Mouse (Mus musculus) kidney, embryonic 15.5 days (tissue): Measurements from ENCODE around the gene Lipe. TPM values are rescaled to one million over a fixed set of nuclear protein-coding genes. Genes with fewer than 3 reads are reported as not detected.

ENCODE experiments used
- ATAC-seq: fragments of 200-750 bp; cut with Nextera tagmentation; replicated peaks from 2 replicates; pipeline ENCODE4 v1.8.0; 2017; ENCODE audit warnings: moderate TSS enrichment; ENCODE audit not compliant: low FRiP score
- H3K27ac ChIP-seq: fragments of 300-500 bp; sonication (generic); 2 replicates; pipeline ENCODE4 v1.5.1; 2015; ENCODE audit warnings: mild to moderate bottlenecking, inconsistent platforms
- H3K27me3 ChIP-seq: fragments of 300-500 bp; sonication (generic); 2 replicates; pipeline ENCODE4 v1.6.1; 2015; ENCODE audit warnings: inconsistent platforms
- H3K36me3 ChIP-seq: fragments of 300-500 bp; sonication (generic); 2 replicates; pipeline ENCODE4 v1.6.1; 2015; ENCODE audit warnings: inconsistent platforms
- H3K4me1 ChIP-seq: fragments of 300-500 bp; sonication (generic); 2 replicates; pipeline ENCODE4 v1.6.1; 2015; ENCODE audit warnings: inconsistent platforms
- H3K4me2 ChIP-seq: fragments of 300-500 bp; sonication (generic); 2 replicates; pipeline ENCODE4 v1.6.1; 2015; ENCODE audit warnings: moderate library complexity, mild to moderate bottlenecking, inconsistent platforms
- H3K4me3 ChIP-seq: fragments of 300-500 bp; sonication (generic); replicated peaks from 2 replicates; pipeline ENCODE4 v1.5.1; 2015; ENCODE audit warnings: mild to moderate bottlenecking, inconsistent platforms
- H3K9ac ChIP-seq: fragments of 300-500 bp; sonication (generic); 2 replicates; pipeline ENCODE4 v1.6.1; 2015; ENCODE audit warnings: mild to moderate bottlenecking, inconsistent platforms
- H3K9me3 ChIP-seq: fragments of 300-500 bp; sonication (generic); replicated peaks from 2 replicates; pipeline ENCODE4 v1.6.1; 2016; ENCODE audit warnings: inconsistent platforms
- WGBS: fragments of 180-500 bp; shearing (Covaris S2); methylation state at CpG from one replicate; pipeline ENCODE4 v1.1.7; 2015; ENCODE audit warnings: mixed read lengths; 5-methylcytosine and 5-hydroxymethylcytosine counted together
- polyA plus RNA-seq: library from polyadenylated mRNA; unstranded; fragments of >200 nt; fragmentation: Nextera tagmentation; extraction: Ambion mirVana; gene quantifications from 2 replicates; pipeline ENCODE4 v1.2.1, GENCODE M21; 2015

Lipe gene
- polyA plus RNA-seq, 1 experiment from 2014 or later: 12.2 TPM

DNA sequence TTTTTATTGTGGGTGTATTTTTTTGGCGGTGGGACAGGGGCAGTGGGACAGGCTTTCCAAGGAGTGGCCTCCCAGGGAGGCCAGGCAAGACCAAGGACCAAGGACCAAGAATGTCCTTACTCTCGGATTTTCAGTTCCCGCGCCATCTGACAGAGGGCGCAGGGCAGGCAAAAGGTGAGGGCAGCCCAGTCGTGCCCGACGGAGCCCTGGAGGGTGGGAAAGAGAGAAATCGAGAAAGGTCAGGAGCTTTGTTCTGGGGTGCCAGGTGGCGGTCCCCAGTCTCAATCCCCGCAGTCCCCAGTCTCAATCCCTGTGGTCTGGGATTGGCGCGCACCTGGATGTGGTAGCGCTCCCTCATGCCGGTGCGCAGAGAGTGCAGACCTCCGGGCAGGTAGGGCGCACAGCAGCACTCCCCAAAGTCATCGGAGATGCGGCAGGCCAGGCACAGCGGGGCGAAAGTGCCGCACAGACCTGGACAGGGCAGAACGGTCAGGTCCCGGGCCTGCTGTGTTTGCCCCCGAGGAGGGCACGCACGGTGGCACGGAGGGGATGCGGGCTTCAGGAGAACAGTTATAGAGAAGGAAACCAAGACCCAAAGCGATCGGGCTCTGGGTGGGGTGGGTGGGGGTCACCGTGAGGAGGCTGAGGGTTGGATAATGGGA is 30.7 kb downstream of the Lipe start:
- Histone ChIP-seq H3K4me3 (peak overlapping the region; percentile 25), H3K27me3 (peaks cover 49% of the 10 kb centered on the region), H3K9ac (no peak overlapping the region), H3K36me3 (peaks cover 17% of the 10 kb centered on the region), H3K4me1 (peaks cover 23% of the 10 kb centered on the region), H3K27ac (no peak overlapping the region), H3K4me2 (peak overlapping the region; percentile 52), H3K9me3 (no peaks in the 10 kb centered on the region)
- ATAC-seq: 0 out of 2 replicates have a peak, but pooled peaks have one; percentile 17
- 1% methylated on average over 33 of the region's 33 CpGs for WGBS

DNA sequence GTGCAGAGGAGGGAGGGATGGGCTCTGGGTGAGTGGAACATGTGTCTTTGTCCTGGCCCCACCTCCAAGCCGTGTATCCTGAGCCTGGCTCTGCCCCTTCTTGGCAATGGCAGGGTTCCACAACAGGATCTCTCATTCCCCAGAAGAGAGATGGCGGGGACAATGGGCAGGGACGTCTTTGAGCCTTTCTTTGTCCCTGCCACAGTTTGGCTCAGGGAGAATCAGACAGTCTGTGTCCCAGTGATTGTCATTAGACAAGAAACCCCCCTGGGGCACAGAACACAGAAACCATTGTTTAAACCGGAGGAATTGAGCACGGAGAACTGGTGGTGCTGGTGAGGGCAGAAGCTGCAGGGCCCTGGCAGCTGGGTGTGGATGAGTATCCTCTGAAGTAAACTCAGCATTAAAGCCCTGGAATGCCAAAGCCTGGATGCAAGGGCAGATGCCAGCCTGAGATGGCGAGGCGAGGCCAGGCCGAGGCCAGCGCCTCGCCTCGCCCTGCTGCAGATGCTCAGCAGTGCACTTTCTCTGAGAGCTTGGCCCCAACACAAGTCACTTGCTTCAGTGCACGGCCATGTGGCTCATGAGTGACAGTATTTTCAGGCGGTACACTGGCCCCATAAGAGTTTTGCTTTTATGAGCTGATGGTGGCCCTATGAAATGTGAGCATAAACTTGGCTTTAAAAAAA is 32.4 kb downstream of the Lipe start:
- no peak for ATAC-seq
- WGBS: 53% methylated on average over 13 of the region's 13 CpGs
- H3K27me3 ChIP-seq: peaks cover 49% of the 10 kb centered on the region
- peaks cover 34% of the 10 kb centered on the region for H3K36me3 ChIP-seq
- no peak overlapping the region for H3K4me2 ChIP-seq
- no peak overlapping the region for H3K9ac ChIP-seq
- no peak overlapping the region for H3K27ac ChIP-seq
- no peaks in the 10 kb centered on the region for H3K9me3 ChIP-seq
- no peak overlapping the region for H3K4me3 ChIP-seq
- peaks cover 23% of the 10 kb centered on the region for H3K4me1 ChIP-seq

DNA sequence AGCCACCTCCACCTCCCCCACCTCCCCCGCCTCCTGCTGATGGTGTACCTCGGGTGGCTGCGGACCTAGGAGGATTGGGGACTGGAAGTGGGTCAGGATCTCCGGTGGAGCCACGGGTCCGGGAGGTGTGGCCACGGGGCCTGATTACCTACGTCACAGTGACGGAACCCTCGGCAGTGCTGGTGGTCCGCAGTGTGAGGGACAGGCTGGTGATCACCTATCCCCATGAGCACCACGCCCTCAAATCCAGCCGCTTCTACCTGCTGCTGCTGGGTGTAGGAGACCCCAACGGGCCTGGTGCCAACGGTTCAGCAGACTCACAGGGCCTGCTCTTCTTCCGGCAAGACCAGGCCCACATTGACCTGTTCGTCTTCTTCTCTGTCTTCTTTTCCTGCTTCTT is 34.9 kb downstream of the Lipe start:
- H3K27ac ChIP-seq: no peak overlapping the region
- 93% methylated on average over 17 of the region's 17 CpGs for WGBS
- no peak overlapping the region for H3K4me3 ChIP-seq
- peaks cover 12% of the 10 kb centered on the region for H3K4me1 ChIP-seq
- H3K36me3 ChIP-seq: peaks cover 58% of the 10 kb centered on the region
- peaks cover 28% of the 10 kb centered on the region for H3K27me3 ChIP-seq
- H3K9ac ChIP-seq: no peak overlapping the region
- H3K9me3 ChIP-seq: no peaks in the 10 kb centered on the region
- ATAC-seq: no peak
- H3K4me2 ChIP-seq: no peak overlapping the region

DNA sequence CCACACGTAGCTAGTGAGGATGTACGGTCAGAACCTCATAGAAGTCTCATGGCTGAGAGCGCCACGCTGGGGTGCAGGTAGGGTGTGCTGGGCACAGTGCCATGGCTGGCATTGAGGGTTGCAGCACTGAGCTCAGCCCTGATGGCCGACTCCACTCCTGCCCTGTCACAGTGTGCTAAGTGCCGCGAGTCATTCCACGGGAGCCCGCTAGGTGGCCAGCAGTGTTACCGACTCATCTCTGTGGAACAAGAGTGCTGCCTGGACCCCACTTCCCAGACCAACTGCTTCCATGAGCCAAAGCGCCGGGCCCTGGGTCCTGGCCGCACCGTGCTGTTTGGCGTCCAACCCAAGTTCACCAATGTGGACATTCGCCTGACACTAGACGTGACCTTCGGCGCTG is 35.4 kb downstream of the Lipe start:
- no peak overlapping the region for H3K4me2 ChIP-seq
- H3K4me1 ChIP-seq: peaks cover 7% of the 10 kb centered on the region
- ATAC-seq: no peak
- no peaks in the 10 kb centered on the region for H3K9me3 ChIP-seq
- peaks cover 23% of the 10 kb centered on the region for H3K27me3 ChIP-seq
- H3K9ac ChIP-seq: no peak overlapping the region
- H3K27ac ChIP-seq: no peak overlapping the region
- 87% methylated on average over 19 of the region's 19 CpGs for WGBS
- no peak overlapping the region for H3K4me3 ChIP-seq
- peaks cover 61% of the 10 kb centered on the region for H3K36me3 ChIP-seq

DNA sequence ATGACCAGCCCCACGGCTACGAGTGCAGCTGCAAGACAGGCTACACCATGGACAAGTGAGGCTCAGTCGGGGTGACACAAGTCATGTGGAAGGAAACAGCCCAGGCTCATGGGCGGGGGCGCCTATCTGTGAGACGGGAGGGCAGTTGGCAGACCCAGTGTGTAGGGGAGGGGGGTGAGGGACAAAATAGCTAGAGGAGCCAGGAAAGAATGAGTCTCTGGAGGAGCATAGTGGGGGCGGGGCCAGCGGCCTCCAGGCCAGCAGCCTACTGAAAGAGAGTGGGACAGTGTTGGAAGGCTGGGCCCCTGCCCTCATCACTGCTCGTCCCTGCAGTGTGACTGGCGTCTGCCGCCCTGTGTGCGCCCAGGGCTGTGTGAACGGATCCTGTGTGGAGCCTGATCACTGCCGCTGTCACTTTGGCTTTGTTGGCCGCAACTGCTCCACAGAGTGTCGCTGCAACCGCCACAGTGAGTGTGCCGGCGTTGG is 39.7 kb downstream of the Lipe start:
- Histone ChIP-seq H3K9ac (no peak overlapping the region), H3K4me1 (no peaks in the 10 kb centered on the region), H3K36me3 (peaks cover 91% of the 10 kb centered on the region), H3K4me3 (no peak overlapping the region), H3K9me3 (no peaks in the 10 kb centered on the region), H3K27me3 (no peaks in the 10 kb centered on the region), H3K27ac (no peak overlapping the region), H3K4me2 (no peak overlapping the region)
- no peak for ATAC-seq
- WGBS: 82% methylated on average over 19 of the region's 19 CpGs

DNA sequence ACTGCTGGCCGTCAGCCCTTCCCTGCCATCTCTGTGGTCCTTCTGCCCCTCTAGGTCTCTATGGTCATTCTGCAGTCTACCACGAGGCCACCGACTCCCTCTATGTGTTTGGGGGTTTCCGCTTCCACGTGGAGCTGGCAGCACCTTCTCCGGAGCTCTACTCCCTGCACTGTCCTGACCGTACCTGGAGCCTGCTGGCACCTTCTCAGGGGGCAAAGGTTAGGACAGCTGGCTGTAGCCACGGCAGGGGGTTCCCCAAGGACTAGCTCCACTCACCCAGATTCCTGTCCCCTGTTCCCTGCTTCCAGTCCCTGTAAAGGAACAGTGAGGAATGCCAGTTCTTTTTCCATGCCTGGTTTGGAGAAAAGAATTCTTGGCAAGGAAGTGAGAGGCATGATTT is 49.6 kb downstream of the Lipe start:
- no peak overlapping the region for H3K4me2 ChIP-seq
- H3K36me3 ChIP-seq: peaks cover 96% of the 10 kb centered on the region
- H3K4me1 ChIP-seq: no peaks in the 10 kb centered on the region
- H3K27me3 ChIP-seq: no peaks in the 10 kb centered on the region
- ATAC-seq: no peak
- no peaks in the 10 kb centered on the region; the same call in 1 of the 2 replicates for H3K9me3 ChIP-seq
- no peak overlapping the region for H3K27ac ChIP-seq
- H3K9ac ChIP-seq: no peak overlapping the region
- 85% methylated on average over 8 of the region's 8 CpGs for WGBS
- H3K4me3 ChIP-seq: no peak overlapping the region

DNA sequence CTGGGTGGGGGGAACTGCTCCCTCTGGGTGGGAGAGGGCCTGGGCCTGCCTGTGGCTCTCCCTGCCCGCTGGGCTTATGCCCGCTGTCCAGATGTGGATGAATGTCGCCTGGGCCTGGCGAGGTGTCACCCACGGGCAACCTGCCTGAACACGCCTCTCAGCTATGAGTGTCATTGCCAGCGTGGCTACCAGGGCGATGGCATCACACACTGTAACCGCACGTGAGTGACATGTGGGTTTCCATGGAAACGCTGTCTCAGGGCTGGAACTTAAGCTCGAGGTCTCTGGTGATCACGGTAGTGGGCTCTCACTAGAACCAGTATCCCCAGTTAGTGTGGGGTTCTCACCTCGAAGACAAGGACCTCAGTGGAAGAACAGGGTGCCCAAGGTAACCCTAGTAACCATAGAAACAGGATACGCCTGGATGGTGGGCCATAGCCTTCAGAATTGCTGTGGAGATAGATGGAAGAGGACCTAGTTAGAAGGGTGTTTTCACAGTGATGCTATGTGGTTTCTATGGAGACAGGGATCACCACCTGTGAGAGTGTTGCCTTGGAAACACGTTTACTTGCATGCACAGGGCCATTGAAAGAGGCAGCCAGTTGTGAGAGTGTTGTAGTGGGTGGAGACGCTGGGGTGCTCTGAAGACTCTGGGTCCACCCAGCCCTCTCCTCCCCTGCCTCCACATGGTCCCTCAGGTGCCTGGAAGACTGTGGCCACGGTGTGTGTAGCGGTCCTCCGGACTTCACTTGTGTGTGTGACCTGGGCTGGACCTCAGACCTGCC is 57.3 kb downstream of the Lipe start:
- ATAC-seq: no peak

DNA sequence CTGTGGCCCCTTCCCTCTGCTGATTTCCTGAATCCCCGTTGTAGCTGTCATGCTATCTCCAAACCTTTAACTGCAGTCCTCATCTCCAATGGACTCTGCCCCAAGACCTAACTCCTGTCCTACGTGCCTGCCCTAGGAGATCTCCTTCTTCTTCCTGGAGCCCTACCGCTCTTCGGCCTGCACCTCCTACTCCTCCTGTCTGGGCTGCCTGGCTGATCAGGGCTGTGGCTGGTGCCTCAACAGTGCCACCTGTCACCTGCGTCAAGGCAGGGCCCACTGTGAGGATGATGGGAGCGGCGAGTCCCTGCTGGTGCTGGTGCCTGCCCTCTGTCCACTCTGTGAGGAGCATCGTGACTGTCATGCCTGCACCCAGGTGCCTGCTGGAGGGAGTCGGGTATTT is 59.2 kb downstream of the Lipe start:
- Histone ChIP-seq H3K4me3 (no peak overlapping the region), H3K27me3 (no peaks in the 10 kb centered on the region), H3K4me1 (no peaks in the 10 kb centered on the region), H3K27ac (no peak overlapping the region), H3K4me2 (no peak overlapping the region), H3K9me3 (no peaks in the 10 kb centered on the region), H3K36me3 (peaks cover 85% of the 10 kb centered on the region), H3K9ac (no peak overlapping the region)
- no peak for ATAC-seq
- 92% methylated on average over 9 of the region's 9 CpGs for WGBS

More for the DNA sequence above, 57.3 kb downstream of the Lipe start:
- WGBS: 83% methylated on average over 18 of the region's 20 CpGs
- Histone ChIP-seq H3K27me3 (no peaks in the 10 kb centered on the region), H3K9ac (no peak overlapping the region), H3K4me3 (no peak overlapping the region), H3K27ac (no peak overlapping the region), H3K36me3 (peaks cover 83% of the 10 kb centered on the region), H3K4me1 (no peaks in the 10 kb centered on the region), H3K9me3 (no peaks in the 10 kb centered on the region), H3K4me2 (no peak overlapping the region)

DNA sequence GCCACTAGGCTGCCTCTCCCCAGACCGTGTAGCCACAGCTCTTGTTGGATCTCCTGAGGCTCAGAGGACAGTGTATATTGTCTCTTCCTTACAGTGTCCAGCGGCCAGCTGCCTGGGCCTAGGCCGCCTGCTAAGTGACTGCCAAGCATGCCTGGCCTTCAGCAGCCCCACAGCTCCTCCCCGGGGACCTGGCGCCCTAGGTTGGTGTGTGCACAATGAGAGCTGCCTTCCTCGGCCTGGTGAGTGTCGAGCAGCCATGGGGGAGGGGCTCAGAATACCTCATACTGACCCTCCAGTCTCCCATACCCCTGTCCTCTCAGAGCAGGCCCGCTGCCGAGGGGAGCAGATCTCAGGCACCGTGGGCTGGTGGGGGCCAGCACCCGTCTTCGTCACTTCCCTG is 64.0 kb downstream of the Lipe start:
- no peak overlapping the region for H3K4me2 ChIP-seq
- no peak overlapping the region for H3K27ac ChIP-seq
- no peaks in the 10 kb centered on the region for H3K4me1 ChIP-seq
- no peaks in the 10 kb centered on the region for H3K27me3 ChIP-seq
- 87% methylated on average over 12 of the region's 12 CpGs for WGBS
- ATAC-seq: no peak
- H3K4me3 ChIP-seq: no peak overlapping the region
- H3K36me3 ChIP-seq: peaks cover 73% of the 10 kb centered on the region
- H3K9ac ChIP-seq: no peak overlapping the region
- H3K9me3 ChIP-seq: no peaks in the 10 kb centered on the region

DNA sequence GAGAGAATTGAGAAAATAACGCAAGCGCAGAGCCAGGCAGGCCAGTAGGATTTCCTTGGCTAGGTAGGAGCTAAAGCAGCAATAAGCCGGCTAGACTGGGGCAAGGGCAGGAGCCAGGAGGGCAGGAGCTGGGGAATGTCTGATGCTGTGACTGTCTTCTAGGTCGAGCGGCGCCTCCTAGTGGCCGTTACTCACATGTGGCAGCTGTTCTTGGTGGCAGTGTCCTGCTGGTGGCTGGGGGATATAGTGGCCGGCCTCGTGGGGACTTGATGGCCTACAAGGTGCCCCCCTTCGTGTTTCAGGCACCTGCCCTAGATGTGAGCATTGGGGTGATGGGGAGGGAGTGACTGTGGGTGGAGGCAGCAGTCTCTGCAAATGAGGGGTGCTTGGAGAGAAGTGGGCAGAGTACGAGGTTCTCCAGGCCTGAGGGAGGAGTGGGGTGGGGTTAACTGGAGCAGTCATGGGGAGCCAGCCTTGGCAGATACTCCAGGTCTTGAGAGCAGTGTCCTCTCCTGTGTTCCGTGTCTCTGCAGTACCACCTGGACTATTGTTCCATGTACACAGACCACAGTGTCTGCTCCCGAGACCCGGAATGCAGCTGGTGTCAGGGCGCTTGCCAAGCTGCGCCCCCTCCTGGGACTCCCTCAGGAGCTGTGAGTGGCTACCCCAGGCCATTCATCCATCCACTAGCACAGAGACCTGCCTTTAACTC is 64.8 kb downstream of the Lipe start:
- peaks cover 75% of the 10 kb centered on the region for H3K36me3 ChIP-seq
- 39% methylated on average over 16 of the region's 16 CpGs for WGBS

More for the DNA sequence above, 64.8 kb downstream of the Lipe start:
- H3K4me1 ChIP-seq: no peaks in the 10 kb centered on the region
- peak; percentile 60 for ATAC-seq
- no peak overlapping the region for H3K9ac ChIP-seq
- no peak overlapping the region for H3K27ac ChIP-seq
- no peaks in the 10 kb centered on the region for H3K9me3 ChIP-seq
- no peak overlapping the region for H3K4me3 ChIP-seq
- H3K4me2 ChIP-seq: no peak overlapping the region
- no peaks in the 10 kb centered on the region for H3K27me3 ChIP-seq
